Mouse (Mus musculus): ENCODE measurements around the gene Tmem179. TPM values are rescaled to one million over a fixed set of nuclear protein-coding genes. Genes with fewer than 3 reads are reported as not detected.

The Tmem179 gene
- not detected in 2 replicates for total RNA-seq (2015; ENCODE audit: low replicate concordance)
- total RNA-seq (2017; ENCODE audit: low replicate concordance): not detected in 2 replicates

GRCm38 (mm10) chr12:112516697-112517337 is at the start of gene Tmem179:
TSS of gene Tmem179 (minus strand) at chr12:112516747.
- ATAC-seq (replicated peaks; ENCODE audit: low FRiP score, poor library complexity, severe bottlenecking): no peak

GRCm38 (mm10) chr12:112563011-112563410 is 46.5 kb upstream of the Tmem179 start:
- no peak for ATAC-seq (replicated peaks; ENCODE audit: low FRiP score, poor library complexity, severe bottlenecking)

- ATAC-seq (replicated peaks; ENCODE audit: low FRiP score, poor library complexity, severe bottlenecking): no peak
Measured at GRCm38 (mm10) chr12:112562462-112562861, 45.9 kb upstream of the Tmem179 start.

DNA sequence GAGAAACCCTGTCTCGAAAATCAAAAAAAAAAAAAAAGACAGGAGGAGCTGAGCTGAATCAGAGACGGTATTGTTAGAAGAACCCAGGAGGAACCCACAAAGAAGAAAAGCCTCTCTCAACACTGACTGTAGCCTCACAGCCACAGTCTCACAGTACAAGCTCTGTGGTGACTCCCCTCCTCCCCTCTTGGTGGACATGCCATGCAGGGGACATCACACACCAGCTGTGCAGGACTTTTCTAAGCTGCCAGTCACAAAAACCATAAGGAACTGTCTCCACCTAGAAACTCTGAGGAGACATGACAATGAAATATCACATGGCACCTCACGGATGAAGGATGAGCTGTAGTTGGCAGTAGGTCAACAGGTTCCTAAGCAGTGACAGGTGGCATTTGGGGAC is 44.6 kb upstream of the Tmem179 start:
- no peak for ATAC-seq (replicated peaks; ENCODE audit: low FRiP score, poor library complexity, severe bottlenecking)

DNA sequence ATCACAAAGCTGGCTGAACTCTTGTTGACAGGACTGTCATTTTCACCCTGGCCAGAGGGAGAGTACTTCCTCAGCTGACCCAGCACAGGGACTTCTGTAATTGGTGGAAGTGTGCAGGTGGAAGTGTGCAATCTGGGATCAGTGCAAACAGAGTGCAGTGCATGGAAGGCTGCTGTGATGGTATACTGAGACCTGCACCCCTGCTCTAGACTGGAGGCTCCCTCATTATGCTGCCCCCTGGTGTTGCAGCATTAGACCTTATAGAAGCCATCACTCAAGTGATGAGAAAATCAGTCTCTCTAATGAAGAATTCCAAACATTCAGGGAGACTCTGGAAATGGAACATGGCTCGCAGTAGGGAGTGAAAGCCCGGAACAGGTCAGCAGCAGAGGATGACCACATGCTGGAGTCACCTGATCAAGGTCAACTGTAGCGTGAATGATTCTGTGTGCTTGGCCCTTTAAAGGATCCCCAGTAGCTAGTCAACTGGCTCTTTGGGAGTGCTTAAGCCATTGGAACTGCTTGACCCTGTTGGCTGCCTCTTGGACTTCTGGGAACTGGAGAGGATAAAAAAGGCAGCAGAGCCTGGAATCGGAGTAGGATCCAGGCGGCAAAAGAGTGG is 43.7 kb upstream of the Tmem179 start:
- ATAC-seq (replicated peaks; ENCODE audit: low FRiP score, poor library complexity, severe bottlenecking): no peak

GRCm38 (mm10) chr12:112559671-112560070 is 43.1 kb upstream of the Tmem179 start:
- no peak for ATAC-seq (replicated peaks; ENCODE audit: low FRiP score, poor library complexity, severe bottlenecking)

- ATAC-seq (replicated peaks; ENCODE audit: low FRiP score, poor library complexity, severe bottlenecking): no peak
Measured at GRCm38 (mm10) chr12:112559231-112559630, 42.7 kb upstream of the Tmem179 start.

GRCm38 (mm10) chr12:112557219-112557618 is 40.7 kb upstream of the Tmem179 start:
- ATAC-seq (replicated peaks; ENCODE audit: low FRiP score, poor library complexity, severe bottlenecking): no peak

- no peak for ATAC-seq (replicated peaks; ENCODE audit: low FRiP score, poor library complexity, severe bottlenecking)
Measured at GRCm38 (mm10) chr12:112556531-112557060, 40.0 kb upstream of the Tmem179 start.

DNA sequence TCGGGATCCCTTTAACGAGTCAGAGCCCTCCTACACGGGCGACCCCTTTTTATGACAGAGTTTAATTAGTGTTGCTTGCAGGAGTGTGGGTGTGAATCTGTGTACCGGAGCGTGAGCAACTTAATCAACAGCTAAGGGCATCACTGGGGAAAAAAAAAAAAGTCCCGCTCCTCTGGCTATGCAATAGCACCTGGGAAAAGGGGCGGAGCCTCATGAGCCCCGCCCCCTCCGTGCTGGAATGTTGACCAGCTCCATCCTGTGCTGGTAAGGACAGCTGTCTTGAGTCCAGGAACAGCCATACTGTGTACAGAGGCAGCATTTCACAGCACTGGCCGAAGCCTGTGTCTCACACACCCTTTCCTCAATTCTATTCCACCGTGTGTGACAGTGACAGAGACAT is 38.4 kb upstream of the Tmem179 start:
- no peak for ATAC-seq (replicated peaks; ENCODE audit: low FRiP score, poor library complexity, severe bottlenecking)

DNA sequence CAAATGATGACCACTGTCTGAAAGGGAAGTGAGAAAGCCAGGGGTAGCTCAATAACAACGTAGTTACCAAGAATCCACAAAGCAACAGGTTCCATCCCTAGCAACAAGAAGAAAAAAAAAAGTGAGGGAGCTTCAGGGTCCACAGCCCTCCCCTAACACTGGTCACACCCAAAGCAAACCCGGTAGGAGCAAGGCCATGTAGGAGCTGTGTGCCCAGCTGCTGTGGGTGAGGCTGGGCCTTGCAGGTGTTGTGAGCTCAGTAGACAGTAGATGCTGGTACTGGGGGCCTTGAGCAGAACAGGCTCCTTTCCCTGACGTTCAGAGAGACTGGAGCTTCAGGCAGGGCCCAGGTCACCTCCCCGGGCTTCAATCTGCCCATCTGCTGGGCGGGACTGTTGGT is 36.0 kb upstream of the Tmem179 start:
- ATAC-seq (replicated peaks; ENCODE audit: low FRiP score, poor library complexity, severe bottlenecking): no peak

DNA sequence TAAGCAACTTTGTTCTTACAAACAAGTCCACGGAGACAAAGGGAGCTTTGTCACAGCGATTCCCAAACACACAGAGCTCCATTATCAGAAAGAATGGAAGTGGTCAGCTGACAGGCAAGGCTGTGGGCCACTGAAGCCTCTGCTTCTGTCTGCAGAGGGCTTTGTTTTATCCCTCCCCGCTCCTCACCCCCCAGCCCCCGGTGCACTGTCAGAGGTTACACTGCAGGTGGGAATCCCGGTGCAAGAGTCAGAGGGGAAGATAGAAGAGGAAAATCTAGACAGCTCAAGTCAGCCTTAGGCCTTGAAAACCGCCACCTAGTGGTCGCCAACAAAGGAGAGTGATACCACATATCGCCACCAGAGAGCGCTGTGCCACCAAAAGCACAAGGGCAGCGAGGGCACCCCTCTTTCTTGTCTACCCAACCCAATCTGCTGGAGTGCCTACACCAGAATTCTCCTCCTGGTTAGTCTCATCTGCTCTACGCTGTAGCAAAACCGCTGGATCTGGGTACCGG is 35.4 kb upstream of the Tmem179 start:
- ATAC-seq (replicated peaks; ENCODE audit: low FRiP score, poor library complexity, severe bottlenecking): peak; percentile 76

DNA sequence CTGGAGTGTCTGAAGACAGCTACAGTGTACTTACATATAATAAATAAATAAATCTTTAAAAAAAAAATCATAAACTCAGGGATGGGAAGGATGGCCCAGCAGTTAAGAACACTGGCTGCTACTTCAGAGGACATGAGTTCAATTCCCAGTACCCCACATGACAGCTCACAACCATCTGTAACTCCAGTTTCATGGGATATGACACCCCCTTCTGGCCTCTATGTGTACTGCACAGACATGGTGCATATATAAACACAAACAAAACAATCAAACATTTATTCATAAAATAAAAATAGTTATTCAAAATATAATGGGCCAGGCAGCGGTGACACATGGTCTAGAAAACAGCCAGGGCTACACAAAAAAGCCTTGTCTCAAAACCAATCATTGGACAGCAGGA is 32.7 kb upstream of the Tmem179 start:
- ATAC-seq (replicated peaks; ENCODE audit: low FRiP score, poor library complexity, severe bottlenecking): no peak

- no peak for ATAC-seq (replicated peaks; ENCODE audit: low FRiP score, poor library complexity, severe bottlenecking)
Measured at GRCm38 (mm10) chr12:112546110-112546509, 29.6 kb upstream of the Tmem179 start.

DNA sequence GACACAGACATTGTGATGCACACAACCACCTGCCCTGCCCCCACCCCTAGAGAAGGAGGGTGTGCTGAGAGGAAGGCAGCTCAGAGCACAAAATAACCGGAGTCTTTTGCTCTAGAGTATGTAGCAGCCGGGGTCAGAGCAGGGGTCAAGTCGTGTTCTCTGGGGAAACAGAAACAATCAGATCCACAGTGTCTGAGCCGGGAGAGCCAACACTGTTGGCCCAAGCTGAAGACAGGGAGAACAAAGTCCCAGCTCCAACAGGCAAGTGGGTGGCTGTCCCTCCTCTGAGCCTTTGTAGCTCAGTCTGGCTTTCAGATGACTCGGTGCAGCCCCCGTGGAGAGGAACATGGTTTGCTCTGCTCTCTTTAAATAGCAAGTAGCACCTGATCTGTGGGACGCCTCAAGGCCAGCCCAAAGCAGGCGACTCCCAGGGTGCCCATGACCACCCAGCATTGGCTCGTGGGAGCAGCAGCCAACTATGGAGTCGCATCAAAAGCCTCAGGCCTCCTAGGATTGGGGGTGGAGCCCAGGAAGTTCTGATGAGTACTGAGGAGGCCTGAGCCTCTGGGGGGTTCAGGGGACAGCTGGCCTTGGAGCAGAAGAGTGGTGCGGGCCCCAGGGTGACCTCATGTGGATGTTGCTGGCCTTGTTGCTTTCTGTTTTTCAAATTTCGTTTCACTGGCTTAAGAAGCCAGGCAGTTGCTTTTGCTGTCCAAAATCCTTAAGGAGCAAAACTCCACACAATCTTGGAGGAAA is 28.6 kb upstream of the Tmem179 start:
- ATAC-seq (replicated peaks; ENCODE audit: low FRiP score, poor library complexity, severe bottlenecking): no peak

DNA sequence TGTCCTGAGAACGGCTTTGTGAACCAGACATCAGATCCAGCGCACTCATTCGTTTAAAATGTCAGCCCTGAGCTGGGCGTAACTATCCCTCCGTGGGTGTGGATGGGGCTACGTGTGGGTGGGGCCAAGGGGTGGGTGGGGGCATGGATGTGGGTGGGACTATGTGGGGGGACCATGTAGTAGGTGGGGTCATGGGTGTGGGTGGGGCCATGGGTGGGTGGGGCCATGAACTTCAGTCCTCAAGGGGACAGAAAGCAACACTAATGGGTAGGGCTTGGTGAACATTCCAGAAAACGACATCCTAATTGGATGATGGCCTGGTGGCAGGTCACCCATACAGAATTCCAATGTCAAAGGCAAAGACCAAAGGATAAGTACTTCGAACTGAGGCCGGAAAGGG is 27.4 kb upstream of the Tmem179 start:
- ATAC-seq (replicated peaks; ENCODE audit: low FRiP score, poor library complexity, severe bottlenecking): no peak

DNA sequence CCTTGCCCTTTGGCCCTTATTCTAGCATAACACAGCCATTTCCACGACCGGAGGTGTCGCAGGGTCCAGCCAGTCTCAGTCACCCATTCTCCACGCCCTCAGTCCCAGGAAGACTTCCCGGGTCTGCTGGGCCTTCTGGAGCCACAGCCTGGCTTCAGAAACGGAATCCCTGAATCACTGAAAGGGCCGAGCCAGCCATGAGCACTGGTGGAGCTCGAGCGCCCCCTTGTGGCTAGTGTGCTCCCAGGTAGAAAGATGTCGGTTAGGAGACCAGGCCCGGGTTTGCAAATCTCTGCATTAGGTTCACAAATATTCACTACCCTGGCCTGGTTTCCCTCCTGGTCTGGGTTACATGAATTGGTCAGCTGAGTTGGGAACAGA is 26.4 kb upstream of the Tmem179 start:
- peak; percentile 68 for ATAC-seq (replicated peaks; ENCODE audit: low FRiP score, poor library complexity, severe bottlenecking)

GRCm38 (mm10) chr12:112542257-112542919 is 25.8 kb upstream of the Tmem179 start:
- no peak for ATAC-seq (replicated peaks; ENCODE audit: low FRiP score, poor library complexity, severe bottlenecking)

DNA sequence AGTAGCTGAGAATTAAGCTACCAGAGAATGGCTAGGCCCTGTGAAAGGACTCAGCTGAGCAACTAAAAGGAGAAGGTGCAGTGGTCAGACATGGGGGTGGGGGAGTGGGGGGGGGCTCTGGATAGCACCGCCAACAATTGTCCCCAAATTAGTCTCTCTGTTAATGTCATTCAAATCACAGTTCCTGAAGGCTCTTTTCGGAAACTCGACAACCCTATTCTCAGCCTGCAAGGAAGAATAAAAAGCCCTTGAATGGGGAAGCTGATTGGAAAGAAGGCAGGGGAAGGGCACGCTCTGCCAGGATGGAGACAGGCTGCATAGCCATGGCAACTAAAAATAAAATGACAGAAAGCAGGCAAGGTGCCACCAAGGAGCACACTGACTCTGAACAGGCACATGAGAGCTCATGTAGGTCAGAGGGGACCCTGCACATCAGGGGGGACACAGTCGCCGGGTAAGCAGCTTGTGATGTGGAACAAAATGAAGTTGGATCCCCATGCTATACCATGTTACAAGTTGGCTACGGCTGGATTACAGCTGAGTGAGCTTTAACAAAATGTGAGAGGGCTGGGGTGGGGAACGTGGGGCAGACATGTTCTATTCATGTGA is 25.0 kb upstream of the Tmem179 start:
- ATAC-seq (replicated peaks; ENCODE audit: low FRiP score, poor library complexity, severe bottlenecking): no peak

DNA sequence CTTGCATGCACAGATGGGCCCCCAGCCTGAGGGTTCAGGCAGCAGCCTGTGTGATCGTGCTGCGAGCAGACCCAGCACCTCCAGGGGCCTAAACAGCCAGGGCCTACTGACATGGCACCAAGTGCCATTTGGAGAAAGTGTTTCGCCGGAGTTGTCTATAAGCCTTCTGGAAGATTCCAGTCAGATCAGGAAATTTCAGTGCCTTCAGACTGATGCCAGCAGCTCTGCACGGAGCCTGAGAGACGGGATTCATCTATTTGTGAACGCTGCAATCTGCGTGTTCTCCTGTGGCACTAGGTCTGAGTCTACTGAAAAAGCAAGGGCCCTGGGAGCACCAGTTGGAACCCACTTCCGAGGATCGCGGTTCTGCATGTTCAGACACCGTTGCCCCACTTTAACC is 23.8 kb upstream of the Tmem179 start:
- no peak for ATAC-seq (replicated peaks; ENCODE audit: low FRiP score, poor library complexity, severe bottlenecking)
